Mouse (Mus musculus) CH12.LX (cell line): ENCODE data around the gene Fbxw4.

Source experiments
- CHD1 ChIP-seq: IDR thresholded peaks from 2 replicates; pipeline ENCODE4 v1.6.1; 2012; ENCODE audit warnings: low read depth, low read length, improper control_type of control experiment, inconsistent platforms
- CTCF ChIP-seq, 2 experiments: IDR thresholded peaks in 1 of 2; conservative IDR thresholded peaks in 1 of 2; 2 replicates each; pipeline ENCODE4 v1.5.1; 2011 to 2012; ENCODE audit warnings: low read depth in 2 of 2, low read length in 2 of 2, improper control_type of control experiment in 1 of 2, inconsistent platforms in 1 of 2, mild to moderate bottlenecking in 1 of 2, moderate library complexity in 1 of 2
- ETS1 ChIP-seq: conservative IDR thresholded peaks from 2 replicates; pipeline ENCODE4 v1.6.1; 2012; ENCODE audit warnings: low read depth, mild to moderate bottlenecking, inconsistent platforms, low read length, improper control_type of control experiment, moderate library complexity
- KAT2A ChIP-seq: IDR thresholded peaks from 2 replicates; pipeline ENCODE4 v1.6.1; 2012; ENCODE audit warnings: low read length, improper control_type of control experiment, inconsistent platforms; ENCODE audit not compliant: insufficient replicate concordance
- MAFK ChIP-seq: IDR thresholded peaks from 2 replicates; pipeline ENCODE4 v1.6.1; 2011; ENCODE audit warnings: low read length, improper control_type of control experiment; ENCODE audit not compliant: insufficient replicate concordance
- MAZ ChIP-seq: IDR thresholded peaks from 2 replicates; pipeline ENCODE4 v1.6.1; 2012; ENCODE audit warnings: low read depth, mild to moderate bottlenecking, inconsistent platforms, low read length, improper control_type of control experiment, moderate library complexity
- MEF2A ChIP-seq: IDR thresholded peaks from 2 replicates; pipeline ENCODE4 v1.6.1; 2014; ENCODE audit warnings: low read depth, mild to moderate bottlenecking, inconsistent platforms, low read length, improper control_type of control experiment, borderline replicate concordance
- MXI1 ChIP-seq: IDR thresholded peaks from 2 replicates; pipeline ENCODE4 v1.6.1; 2011; ENCODE audit warnings: mild to moderate bottlenecking, low read depth, low read length, improper control_type of control experiment
- POLR2A ChIP-seq: IDR thresholded peaks from 2 replicates; pipeline ENCODE4 v1.6.1; 2011; ENCODE audit warnings: low read depth, mild to moderate bottlenecking, improper control_type of control experiment, low read length
- POLR2AphosphoS2 ChIP-seq: IDR thresholded peaks from 2 replicates; pipeline ENCODE4 v1.6.1; 2011; ENCODE audit warnings: low read depth, low read length, improper control_type of control experiment
- RCOR1 ChIP-seq: conservative IDR thresholded peaks from 2 replicates; pipeline ENCODE4 v1.6.1; 2012; ENCODE audit warnings: low read depth, mild to moderate bottlenecking, inconsistent platforms, low read length, improper control_type of control experiment
- SIN3A ChIP-seq: IDR thresholded peaks from 2 replicates; pipeline ENCODE4 v1.6.1; 2012; ENCODE audit warnings: low read length, improper control_type of control experiment, inconsistent platforms
- USF1 ChIP-seq: IDR thresholded peaks from 2 replicates; pipeline ENCODE4 v1.6.1; 2014; ENCODE audit warnings: low read depth, mild to moderate bottlenecking, inconsistent platforms, low read length, improper control_type of control experiment
- ZKSCAN1 ChIP-seq: IDR thresholded peaks from 2 replicates; pipeline ENCODE4 v1.6.1; 2012; ENCODE audit warnings: low read depth, inconsistent platforms, low read length, improper control_type of control experiment, borderline replicate concordance

- TF ChIP-seq POLR2A (no peak), POLR2AphosphoS2 (no peak), USF1 (no peak), ETS1 (no peak), CTCF (conservative IDR thresholded peaks at IDR 0.05 in 1 of 2, IDR thresholded peaks at IDR 0.05 in 1 of 2; ENCODE audit: low read depth in 2 of 2, low read length in 2 of 2) (no peak), SIN3A (no peak), MAFK (no peak), KAT2A (no peak), RCOR1 (no peak), CHD1 (no peak), MXI1 (no peak), ZKSCAN1 (no peak), MEF2A (no peak), MAZ (no peak)
These were observed 19.4 kb downstream of the Fbxw4 start for GRCm38 (mm10) chr19:45640691-45641090.
